Mouse (Mus musculus): ENCODE measurements at regions not wholly inside any gene's neighbourhood (a gene's known extent, or its start where the extent isn't known, plus 50 kb on each side); places are given as distances from the start of the nearest gene placed in this dataset.

GRCm38 (mm10) chr14:64573773-64574172 is 469.7 kb downstream of the Prss52 start:
- ATAC-seq, result no peak

GRCm38 (mm10) chr14:64574277-64574676 is 470.2 kb downstream of the Prss52 start:
- no peaks in the 10 kb centered on the region for H3K27me3 ChIP-seq (replicated peaks; ENCODE audit: control insufficient read depth, insufficient read depth, low read length)
- ATAC-seq, result peak; percentile 76
- 25% methylated on average over 7 of the region's 7 CpGs for WGBS

More at GRCm38 (mm10) chr14:64573773-64574172, 469.7 kb downstream of the Prss52 start:
- H3K27ac ChIP-seq (ENCODE audit: low read depth, low read length), result peak overlapping the region; percentile 84
- H3K9ac ChIP-seq (ENCODE audit: low read depth, low read length), result peak overlapping the region; percentile 66
- peak overlapping the region; percentile 52 for H3K4me2 ChIP-seq (ENCODE audit: low read length)
- H3K27me3 ChIP-seq (replicated peaks; ENCODE audit: control insufficient read depth, insufficient read depth, low read length), result no peaks in the 10 kb centered on the region
- WGBS, result 39% methylated on average over 5 of the region's 5 CpGs
- H3K4me3 ChIP-seq (ENCODE audit: low read length), result peak overlapping the region; percentile 38
- no peaks in the 10 kb centered on the region for H3K36me3 ChIP-seq (ENCODE audit: control insufficient read depth, insufficient read depth, low read length)
- H3K9me3 ChIP-seq (ENCODE audit: control insufficient read depth, low read length), result no peaks in the 10 kb centered on the region
- 0 out of 2 replicates have a peak, but pooled peaks cover 2% of the 10 kb centered on the region for H3K4me1 ChIP-seq (ENCODE audit: control insufficient read depth, insufficient read depth, low read depth, low read length)

DNA sequence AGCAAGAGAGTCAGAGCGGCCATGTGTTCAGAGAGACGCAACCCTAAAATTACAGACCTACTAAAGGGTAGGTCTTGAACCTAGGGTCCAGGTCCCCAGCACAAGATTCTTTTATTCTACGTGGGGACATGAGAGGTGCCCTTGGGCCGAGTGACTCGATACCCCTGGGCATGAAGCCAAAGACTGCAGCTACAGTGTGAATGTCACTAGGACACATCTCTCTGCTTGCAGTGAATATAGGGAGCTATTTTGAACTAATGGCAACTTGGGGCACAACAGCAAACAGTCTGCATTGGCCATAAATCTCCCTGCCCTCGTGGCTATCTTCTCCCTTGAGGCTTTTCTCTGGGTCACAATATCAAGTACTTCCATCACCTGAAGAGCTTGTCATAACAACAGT is 470.7 kb downstream of the Prss52 start:
- Histone ChIP-seq H3K27me3 (replicated peaks; ENCODE audit: control insufficient read depth, insufficient read depth, low read length) (no peaks in the 10 kb centered on the region), H3K4me1 (ENCODE audit: control insufficient read depth, insufficient read depth, low read depth, low read length) (0 out of 2 replicates have a peak, but pooled peaks cover 2% of the 10 kb centered on the region), H3K36me3 (ENCODE audit: control insufficient read depth, insufficient read depth, low read length) (no peaks in the 10 kb centered on the region), H3K9ac (ENCODE audit: low read depth, low read length) (peak overlapping the region; percentile 66), H3K9me3 (ENCODE audit: control insufficient read depth, low read length) (no peaks in the 10 kb centered on the region), H3K4me2 (ENCODE audit: low read length) (peak overlapping the region; percentile 52), H3K27ac (ENCODE audit: low read depth, low read length) (peak overlapping the region; percentile 84), H3K4me3 (ENCODE audit: low read length) (peak overlapping the region; percentile 38)
- ATAC-seq, result peak; percentile 28; the same call in 1 of the 2 replicates
- WGBS, result 55% methylated on average over 6 of the region's 6 CpGs

More at GRCm38 (mm10) chr14:64574277-64574676, 470.2 kb downstream of the Prss52 start:
- Histone ChIP-seq H3K4me3 (ENCODE audit: low read length) (peak overlapping the region; percentile 38), H3K9me3 (ENCODE audit: control insufficient read depth, low read length) (no peaks in the 10 kb centered on the region), H3K9ac (ENCODE audit: low read depth, low read length) (peak overlapping the region; percentile 66), H3K4me1 (ENCODE audit: control insufficient read depth, insufficient read depth, low read depth, low read length) (0 out of 2 replicates have a peak, but pooled peaks cover 2% of the 10 kb centered on the region), H3K4me2 (ENCODE audit: low read length) (peak overlapping the region; percentile 52), H3K27ac (ENCODE audit: low read depth, low read length) (peak overlapping the region; percentile 84), H3K36me3 (ENCODE audit: control insufficient read depth, insufficient read depth, low read length) (no peaks in the 10 kb centered on the region)

GRCm38 (mm10) chr14:64575954-64576353 is 471.9 kb downstream of the Prss52 start:
- 58% methylated on average over 4 of the region's 4 CpGs for WGBS
- Histone ChIP-seq H3K4me3 (ENCODE audit: low read length) (peak overlapping the region; percentile 38), H3K4me1 (ENCODE audit: control insufficient read depth, insufficient read depth, low read depth, low read length) (peaks cover 5% of the 10 kb centered on the region; the same call in 1 of the 2 replicates), H3K36me3 (ENCODE audit: control insufficient read depth, insufficient read depth, low read length) (no peaks in the 10 kb centered on the region), H3K9me3 (ENCODE audit: control insufficient read depth, low read length) (no peaks in the 10 kb centered on the region), H3K4me2 (ENCODE audit: low read length) (peak overlapping the region; percentile 52), H3K27ac (ENCODE audit: low read depth, low read length) (peak overlapping the region; percentile 64), H3K9ac (ENCODE audit: low read depth, low read length) (peak overlapping the region; percentile 41), H3K27me3 (replicated peaks; ENCODE audit: control insufficient read depth, insufficient read depth, low read length) (no peaks in the 10 kb centered on the region)
- no peak for ATAC-seq

- Histone ChIP-seq H3K4me1 (ENCODE audit: control insufficient read depth, insufficient read depth, low read depth, low read length) (peaks cover 14% of the 10 kb centered on the region), H3K27ac (ENCODE audit: low read depth, low read length) (peak overlapping the region; percentile 74), H3K4me2 (ENCODE audit: low read length) (no peak overlapping the region), H3K36me3 (ENCODE audit: control insufficient read depth, insufficient read depth, low read length) (no peaks in the 10 kb centered on the region), H3K4me3 (ENCODE audit: low read length) (no peak overlapping the region), H3K9ac (ENCODE audit: low read depth, low read length) (no peak overlapping the region), H3K27me3 (replicated peaks; ENCODE audit: control insufficient read depth, insufficient read depth, low read length) (no peaks in the 10 kb centered on the region), H3K9me3 (ENCODE audit: control insufficient read depth, low read length) (no peaks in the 10 kb centered on the region)
- no peak for ATAC-seq
- WGBS, result 61% methylated on average over 4 of the region's 4 CpGs
Observed at GRCm38 (mm10) chr14:64580086-64580485, 476.0 kb downstream of the Prss52 start.

- ATAC-seq, result no peak
Observed at GRCm38 (mm10) chr14:64580862-64581261, 476.8 kb downstream of the Prss52 start.

DNA sequence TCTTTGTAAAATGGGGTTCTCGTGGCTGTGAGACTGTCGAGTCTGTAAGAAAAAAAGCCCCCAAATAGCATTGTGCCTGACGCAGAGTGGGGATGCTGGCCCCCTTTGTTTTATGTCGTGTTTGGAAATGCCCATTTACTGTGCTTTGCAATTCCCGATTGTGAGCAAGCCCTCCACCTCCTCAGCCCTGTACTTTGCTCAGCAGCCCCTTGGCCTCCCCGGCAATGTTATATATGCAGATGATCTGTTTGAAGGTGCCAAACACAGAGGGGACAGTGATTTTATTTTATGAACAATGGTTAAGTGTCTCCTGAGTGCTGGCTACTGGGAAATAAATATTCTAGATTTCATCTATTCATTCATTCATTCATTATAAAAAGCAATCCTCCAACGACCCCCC is 477.6 kb downstream of the Prss52 start:
- Histone ChIP-seq H3K4me2 (ENCODE audit: low read length) (peak overlapping the region; percentile 41), H3K4me3 (ENCODE audit: low read length) (peak overlapping the region; percentile 9; the same call in 1 of the 2 replicates), H3K9ac (ENCODE audit: low read depth, low read length) (peak overlapping the region; percentile 50), H3K36me3 (ENCODE audit: control insufficient read depth, insufficient read depth, low read length) (no peaks in the 10 kb centered on the region), H3K9me3 (ENCODE audit: control insufficient read depth, low read length) (no peaks in the 10 kb centered on the region), H3K27ac (ENCODE audit: low read depth, low read length) (peak overlapping the region; percentile 53), H3K27me3 (replicated peaks; ENCODE audit: control insufficient read depth, insufficient read depth, low read length) (no peaks in the 10 kb centered on the region), H3K4me1 (ENCODE audit: control insufficient read depth, insufficient read depth, low read depth, low read length) (peaks cover 29% of the 10 kb centered on the region)
- WGBS, result 8% methylated on average over 7 of the region's 7 CpGs
- ATAC-seq, result no peak

More at GRCm38 (mm10) chr14:64580862-64581261, 476.8 kb downstream of the Prss52 start:
- peak overlapping the region; percentile 8 for H3K9ac ChIP-seq (ENCODE audit: low read depth, low read length)
- WGBS, result 21% methylated on average over 6 of the region's 6 CpGs
- peak overlapping the region; percentile 74 for H3K27ac ChIP-seq (ENCODE audit: low read depth, low read length)
- H3K4me3 ChIP-seq (ENCODE audit: low read length), result no peak overlapping the region
- peaks cover 22% of the 10 kb centered on the region for H3K4me1 ChIP-seq (ENCODE audit: control insufficient read depth, insufficient read depth, low read depth, low read length)
- no peaks in the 10 kb centered on the region for H3K9me3 ChIP-seq (ENCODE audit: control insufficient read depth, low read length)
- peak overlapping the region; percentile 41 for H3K4me2 ChIP-seq (ENCODE audit: low read length)
- H3K36me3 ChIP-seq (ENCODE audit: control insufficient read depth, insufficient read depth, low read length), result no peaks in the 10 kb centered on the region
- H3K27me3 ChIP-seq (replicated peaks; ENCODE audit: control insufficient read depth, insufficient read depth, low read length), result no peaks in the 10 kb centered on the region

DNA sequence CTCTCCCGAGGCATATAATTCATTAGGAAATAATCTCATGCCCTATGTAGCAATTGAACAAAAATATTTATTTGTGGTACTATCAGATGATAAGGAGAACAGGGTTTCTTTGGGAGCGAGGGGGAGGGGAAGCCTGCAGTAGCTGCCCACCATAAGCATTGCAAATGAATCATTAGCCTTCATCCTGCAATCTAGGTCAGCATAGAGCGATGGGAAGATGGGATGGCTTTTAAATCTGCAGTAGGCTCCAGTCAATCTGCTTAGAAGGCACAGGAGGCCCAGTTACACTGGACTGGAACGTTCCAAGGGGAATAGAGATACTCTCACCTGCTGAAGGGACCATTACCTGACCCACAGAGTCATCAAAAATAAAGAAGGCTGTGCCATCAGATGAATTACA is 478.7 kb downstream of the Prss52 start:
- Histone ChIP-seq H3K4me3 (ENCODE audit: low read length) (no peak overlapping the region), H3K9ac (ENCODE audit: low read depth, low read length) (peak overlapping the region; percentile 23; the same call in 1 of the 2 replicates), H3K4me1 (ENCODE audit: control insufficient read depth, insufficient read depth, low read depth, low read length) (peaks cover 29% of the 10 kb centered on the region), H3K9me3 (ENCODE audit: control insufficient read depth, low read length) (no peaks in the 10 kb centered on the region), H3K27me3 (replicated peaks; ENCODE audit: control insufficient read depth, insufficient read depth, low read length) (no peaks in the 10 kb centered on the region), H3K36me3 (ENCODE audit: control insufficient read depth, insufficient read depth, low read length) (no peaks in the 10 kb centered on the region), H3K4me2 (ENCODE audit: low read length) (no peak overlapping the region; the same call in 1 of the 2 replicates), H3K27ac (ENCODE audit: low read depth, low read length) (peak overlapping the region; percentile 74)
- 26% methylated on average over 4 of the region's 4 CpGs for WGBS
- ATAC-seq, result no peak

DNA sequence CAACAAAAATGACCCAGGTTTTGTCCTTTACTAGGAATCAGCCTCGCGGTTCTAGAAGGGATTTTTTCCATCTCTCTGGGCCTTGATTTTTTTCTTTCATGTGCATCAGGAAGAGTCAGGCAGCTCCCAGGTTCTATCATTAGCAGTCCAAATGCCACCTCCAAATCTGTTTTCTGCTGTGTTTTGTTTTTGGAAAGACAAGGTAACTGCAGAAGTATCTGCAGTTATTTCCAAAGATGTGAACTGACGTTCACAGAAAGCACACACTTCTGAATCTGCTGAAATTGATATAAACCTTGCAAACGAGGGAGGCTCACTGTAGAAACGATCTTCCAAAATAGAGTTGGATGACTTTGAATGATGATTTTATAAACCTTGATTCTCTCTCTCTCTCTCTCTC is 480.1 kb downstream of the Prss52 start:
- Histone ChIP-seq H3K27ac (ENCODE audit: low read depth, low read length) (peak overlapping the region; percentile 64), H3K36me3 (ENCODE audit: control insufficient read depth, insufficient read depth, low read length) (no peaks in the 10 kb centered on the region), H3K27me3 (replicated peaks; ENCODE audit: control insufficient read depth, insufficient read depth, low read length) (no peaks in the 10 kb centered on the region), H3K9ac (ENCODE audit: low read depth, low read length) (no peak overlapping the region), H3K9me3 (ENCODE audit: control insufficient read depth, low read length) (no peaks in the 10 kb centered on the region), H3K4me1 (ENCODE audit: control insufficient read depth, insufficient read depth, low read depth, low read length) (peaks cover 29% of the 10 kb centered on the region), H3K4me2 (ENCODE audit: low read length) (peak overlapping the region; percentile 23; the same call in 1 of the 2 replicates), H3K4me3 (ENCODE audit: low read length) (no peak overlapping the region)
- WGBS, result 46% methylated on average over 5 of the region's 5 CpGs
- ATAC-seq, result no peak

All from hindbrain, embryonic 16.5 days (tissue).